Mouse (Mus musculus) ovary, postnatal 36 days (tissue): ENCODE results near the gene Kif1a.

ENCODE experiments used
- DNase-seq: peaks from one replicate; pipeline ENCODE4 v3.0.0; 2022; ENCODE audit warnings: low spot score, mixed read lengths

Gene Kif1a

DNA sequence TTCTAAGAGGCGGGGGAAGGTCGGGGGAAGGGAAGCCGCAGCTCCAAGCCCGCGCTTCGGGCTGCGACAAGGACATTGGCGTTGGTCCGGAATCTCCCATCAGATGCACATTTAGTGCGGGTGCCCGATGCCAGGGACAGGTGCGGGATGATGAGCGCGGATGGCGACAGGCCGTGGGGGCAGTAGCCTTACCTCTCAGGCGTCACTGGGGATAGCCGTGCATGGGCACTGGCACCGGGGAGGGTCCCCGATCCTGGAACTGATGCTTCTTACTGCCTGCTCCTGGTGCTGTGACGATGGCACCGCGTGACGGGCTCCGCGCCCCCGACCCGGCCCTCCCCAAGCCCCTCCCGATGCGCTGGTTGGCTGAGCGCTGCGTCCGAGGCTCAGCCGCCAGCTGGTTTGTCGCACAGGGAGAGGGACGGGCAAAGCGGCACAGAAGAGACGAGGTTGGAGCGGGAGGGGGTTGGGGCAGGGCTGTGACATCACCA lies at the start of gene Kif1a:
Gene Kif1a (minus strand): TSS at position 381 of the 491 bp plus-strand sequence.
- peak; percentile 14 for DNase-seq

DNA sequence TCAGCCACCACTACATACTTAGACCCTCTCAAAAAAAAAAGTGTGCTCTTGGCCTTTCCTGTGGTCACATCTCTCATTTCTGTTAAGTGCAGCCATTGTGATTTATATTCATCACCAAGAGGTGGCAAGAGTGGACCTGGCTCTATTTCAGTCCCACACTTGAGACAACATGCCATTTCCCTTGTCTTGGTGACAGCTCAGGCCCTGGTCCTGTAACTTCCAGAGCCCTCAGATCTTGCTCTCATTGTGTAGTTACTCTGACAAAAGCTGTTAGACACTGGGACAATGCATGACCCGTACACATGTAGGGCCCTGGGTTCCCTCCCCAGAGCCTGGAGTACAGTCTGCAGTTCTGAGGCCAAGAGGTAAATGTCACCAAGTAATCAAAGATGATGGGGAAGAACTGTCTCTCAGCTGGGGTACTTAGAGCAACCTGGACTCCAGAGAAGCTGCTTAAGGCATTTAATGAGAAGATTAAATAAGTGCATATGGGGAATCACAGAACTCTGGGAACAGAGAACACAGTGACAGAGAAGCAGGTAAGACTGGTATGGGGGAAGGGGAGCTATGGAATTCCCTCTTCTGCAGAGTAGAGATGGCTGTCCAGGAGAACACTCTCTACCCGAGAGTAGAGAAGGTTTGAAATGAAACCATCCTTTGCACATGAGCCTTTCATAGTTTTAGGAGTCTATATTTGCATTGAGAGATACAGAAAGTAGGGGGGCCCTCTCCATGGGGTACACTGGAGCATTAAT lies 49.3 kb upstream of the Kif1a start:
- no peak for DNase-seq

DNA sequence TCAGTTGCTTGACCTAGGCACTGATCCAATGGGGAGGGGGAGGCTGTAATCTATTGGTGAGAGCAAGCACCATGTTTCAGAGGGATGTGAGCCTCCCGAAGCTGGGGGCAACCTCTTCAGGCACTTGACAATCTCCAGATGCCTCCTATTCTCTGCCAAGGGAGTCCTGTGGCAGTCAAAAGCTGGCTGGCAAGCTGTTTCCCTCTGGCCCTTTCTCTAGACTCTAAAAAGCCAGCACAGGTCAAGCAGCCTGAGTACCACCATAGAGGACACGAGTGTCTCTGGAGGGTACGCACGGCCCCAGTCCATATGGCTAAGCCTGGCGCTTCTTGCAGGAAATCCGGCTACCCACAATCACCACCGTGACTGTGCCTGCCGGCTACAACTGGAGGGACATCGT lies 42.4 kb upstream of the Kif1a start:
- DNase-seq, result no peak

DNA sequence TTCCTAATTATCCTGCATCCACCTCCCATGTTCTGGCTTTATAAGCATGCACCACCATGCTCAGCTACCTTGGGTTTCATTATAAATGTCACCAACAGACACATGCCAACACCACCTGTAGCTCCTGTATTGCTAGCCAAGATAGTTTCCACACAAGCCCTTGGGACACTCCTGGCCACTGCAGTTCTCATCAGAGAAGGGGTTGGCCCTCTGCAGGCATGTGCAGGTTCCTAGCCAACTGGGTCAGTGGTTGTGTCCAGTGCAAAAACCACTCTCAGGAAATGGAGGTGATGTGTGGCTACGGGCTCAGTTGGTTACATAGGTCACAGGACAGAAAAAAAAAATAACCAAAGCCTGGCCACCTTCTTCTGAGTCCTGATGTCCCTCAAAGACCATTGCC lies 41.1 kb upstream of the Kif1a start:
- no peak for DNase-seq

- DNase-seq, result no peak
These were observed 38.0 kb upstream of the Kif1a start for GRCm38 (mm10) chr1:93139713-93140112.

DNA sequence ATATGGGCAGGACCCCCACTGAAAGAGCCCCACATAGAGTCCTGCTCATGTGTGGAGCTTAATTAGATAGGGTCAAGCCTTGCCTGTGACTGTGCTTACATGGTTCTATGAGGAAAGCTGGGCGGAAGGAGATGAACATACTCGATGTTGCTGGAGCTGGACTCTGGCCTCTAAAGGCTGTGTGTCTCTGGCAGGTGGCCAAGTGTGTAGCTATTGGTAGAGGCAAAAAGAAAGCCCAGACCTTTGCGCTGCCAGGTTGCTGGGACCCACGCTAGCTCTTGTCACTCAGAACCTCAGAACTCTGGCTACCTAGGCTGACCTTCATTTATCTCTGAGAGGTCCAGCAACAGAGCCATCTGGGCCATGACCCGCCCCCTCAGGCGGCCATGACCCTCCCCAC lies 36.8 kb upstream of the Kif1a start:
- DNase-seq, result no peak

- DNase-seq, result no peak
These were observed 33.3 kb upstream of the Kif1a start, which contains the start of gene Agxt for GRCm38 (mm10) chr1:93135036-93135526. Agxt (plus strand) TSS chr1:93135240.

- DNase-seq, result no peak
These were observed 30.9 kb upstream of the Kif1a start for GRCm38 (mm10) chr1:93132676-93133075.

DNA sequence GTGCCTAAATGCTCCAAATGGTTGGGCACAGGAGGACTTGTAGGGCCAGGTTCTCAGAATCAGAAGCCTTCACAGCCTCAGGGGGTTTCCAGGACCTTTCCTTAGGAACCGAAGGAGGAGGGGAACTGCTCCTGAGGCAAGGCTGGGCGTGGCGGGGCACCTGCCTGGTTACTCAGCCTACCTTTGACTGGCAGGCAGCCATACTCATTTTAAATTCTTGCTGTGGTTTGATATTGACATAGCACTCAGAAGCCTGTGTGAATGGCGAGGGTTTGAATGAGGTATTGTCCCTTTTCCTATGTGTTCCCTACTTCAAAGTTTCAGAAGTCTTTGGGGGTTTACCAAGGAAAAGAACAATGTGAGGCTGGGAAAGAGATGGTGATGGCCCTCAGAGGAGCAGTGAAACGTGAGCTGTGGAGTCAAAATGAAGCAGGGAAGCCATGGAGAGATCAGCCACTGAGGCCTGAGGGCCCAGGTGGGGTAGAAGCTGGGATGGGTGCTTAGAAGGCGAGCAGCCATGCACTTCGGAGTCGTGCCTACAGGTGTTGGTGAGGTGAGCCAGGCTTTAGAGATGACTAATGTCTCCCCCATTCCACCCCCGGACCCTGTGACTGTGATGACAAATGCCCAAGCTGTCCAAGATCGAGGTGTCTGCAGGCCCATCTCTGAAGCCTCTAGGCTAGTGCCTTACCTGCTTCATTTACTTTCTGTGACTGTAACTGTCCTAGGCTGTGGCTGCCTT lies 28.7 kb upstream of the Kif1a start:
- no peak for DNase-seq

DNA sequence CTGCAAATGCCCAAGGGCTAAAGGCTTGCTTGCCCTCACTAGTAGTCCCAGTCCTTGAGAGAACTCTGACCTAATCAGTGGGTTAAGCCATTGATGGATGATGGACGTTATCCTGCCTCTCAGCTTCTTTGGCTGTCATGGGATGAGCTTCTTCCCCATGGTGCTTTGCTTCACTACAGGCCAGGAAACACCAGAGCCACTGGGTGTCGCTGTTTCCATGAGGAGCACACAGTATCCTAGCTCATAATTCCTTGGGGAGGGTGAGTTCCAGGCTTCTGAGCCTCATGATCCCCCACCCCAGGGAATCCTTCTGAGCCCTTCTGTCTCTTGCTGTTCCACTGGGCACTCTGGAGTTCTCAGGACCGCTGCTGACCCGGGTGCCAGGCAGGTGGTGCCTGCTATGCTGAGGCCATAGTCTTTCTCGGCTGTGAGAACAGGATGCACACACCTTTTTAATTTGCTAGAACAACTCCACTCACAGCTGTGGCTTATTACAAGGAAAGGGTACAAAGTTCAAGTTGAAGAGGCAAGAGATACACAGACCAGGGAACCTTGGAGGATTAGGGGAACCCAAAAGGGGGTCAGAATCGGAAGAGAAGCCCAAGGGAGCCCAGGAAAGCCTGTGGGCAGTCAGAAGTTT lies 27.1 kb upstream of the Kif1a start:
- peak; percentile 55 for DNase-seq

- DNase-seq, result no peak
These were observed 26.5 kb upstream of the Kif1a start for GRCm38 (mm10) chr1:93128209-93128608.

- DNase-seq, result no peak
These were observed 23.5 kb upstream of the Kif1a start for GRCm38 (mm10) chr1:93125256-93125655.

DNA sequence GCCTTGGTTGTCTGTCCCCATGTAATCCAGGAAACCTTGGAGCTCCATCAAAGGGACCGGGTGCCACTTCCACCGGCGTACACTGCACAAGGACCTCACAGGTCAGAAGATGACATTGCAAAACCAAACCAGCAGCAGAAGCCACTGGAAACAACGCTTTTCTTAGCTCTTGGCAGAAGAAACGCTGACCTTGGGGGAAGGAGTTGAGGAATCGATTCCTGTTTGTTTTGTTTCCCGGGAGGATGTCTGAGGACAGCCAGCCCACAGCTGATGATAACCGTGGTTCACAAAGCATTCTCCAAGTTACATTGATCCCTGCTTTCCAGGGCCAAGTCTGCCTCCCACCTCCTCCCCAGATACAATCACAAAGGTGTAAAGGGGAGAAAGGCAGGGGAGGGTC lies 22.3 kb upstream of the Kif1a start:
- no peak for DNase-seq

GRCm38 (mm10) chr1:93123179-93123854 lies 21.6 kb upstream of the Kif1a start:
- no peak for DNase-seq

DNA sequence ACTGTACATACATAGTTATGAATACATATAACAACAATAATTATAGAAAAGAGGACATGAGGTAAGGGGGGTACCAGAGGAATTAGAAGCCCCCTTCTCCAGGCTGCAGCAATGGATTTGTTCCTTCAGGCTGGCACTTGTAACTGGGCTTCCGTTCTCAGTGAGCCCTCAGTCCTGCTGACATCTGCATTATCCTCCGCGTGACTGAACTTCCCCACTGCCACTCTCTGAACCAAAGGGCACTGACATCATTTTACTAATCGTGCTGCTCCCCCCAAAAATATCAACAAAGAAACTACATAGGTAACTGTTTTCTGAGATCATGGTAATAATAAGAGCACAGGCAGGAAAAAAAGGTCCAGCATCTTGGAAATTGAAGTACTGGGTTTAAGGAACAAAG lies 17.1 kb upstream of the Kif1a start:
- no peak for DNase-seq

- DNase-seq, result no peak
These were observed 13.7 kb upstream of the Kif1a start for GRCm38 (mm10) chr1:93115471-93115870.

DNA sequence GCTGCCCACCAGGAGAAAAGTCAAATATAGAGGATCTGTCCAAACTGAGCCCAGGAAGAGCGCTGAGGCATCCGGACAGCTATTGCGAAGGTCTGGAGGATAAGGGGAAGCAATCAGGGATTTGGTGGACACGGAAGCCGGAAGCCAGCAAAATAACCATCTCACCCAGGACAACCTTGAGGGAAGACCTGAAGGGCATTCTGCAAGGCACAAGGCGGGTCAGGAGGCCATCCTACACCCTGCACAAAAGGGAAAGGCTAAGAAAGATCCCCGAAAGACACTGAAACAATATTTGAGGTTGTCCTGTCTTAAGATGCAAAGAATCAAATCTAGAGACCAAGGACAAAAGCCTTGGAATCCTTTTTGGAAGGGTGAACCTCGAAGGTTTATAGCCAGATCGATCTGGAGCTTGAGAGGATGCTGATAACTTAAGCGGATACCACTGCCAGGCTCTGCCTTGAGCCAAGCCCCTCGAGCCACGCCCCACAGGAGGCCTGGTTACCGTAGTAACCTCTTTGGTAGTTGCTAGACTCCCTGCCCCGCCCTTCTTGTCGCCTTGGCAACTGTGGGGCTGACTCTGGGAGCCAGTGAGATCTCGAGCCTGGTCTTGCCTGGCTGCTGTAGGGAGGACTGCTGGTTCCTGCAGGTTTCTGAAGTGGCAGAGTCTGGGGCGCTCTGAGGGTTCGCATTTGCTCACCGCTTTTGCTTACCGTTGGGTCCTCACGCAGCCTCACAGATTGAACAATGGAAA lies 13.1 kb upstream of the Kif1a start:
- peak; percentile 73 for DNase-seq

GRCm38 (mm10) chr1:93102700-93103099 lies 949 bp upstream of the Kif1a start:
- DNase-seq, result no peak

GRCm38 (mm10) chr1:93100576-93101491 lies 917 bp downstream of the Kif1a start:
- DNase-seq, result peak; percentile 22

DNA sequence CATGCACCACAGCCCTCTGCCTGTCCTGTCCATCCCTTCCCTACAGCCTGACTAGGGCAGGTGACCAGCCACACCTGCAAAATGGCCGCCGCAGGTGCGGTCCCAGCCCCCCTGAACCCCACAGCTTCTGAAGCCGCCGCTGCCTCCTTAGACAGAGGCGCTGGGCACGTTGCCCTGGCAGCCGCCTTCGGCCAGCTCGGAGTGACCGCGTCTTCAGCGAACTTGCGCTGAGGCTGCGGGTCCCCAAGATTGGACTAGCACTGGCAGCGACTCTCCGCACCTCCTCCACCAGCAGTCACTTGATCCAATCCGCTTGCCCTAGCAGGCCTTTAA lies 1.5 kb downstream of the Kif1a start:
- peak; percentile 18 for DNase-seq
